Mouse (Mus musculus) embryonic fibroblast, embryonic 13.5 days (primary cell): ENCODE results near the gene Iars.
"Not testable (repeated sequence)": the region's sequence is repeated elsewhere in the genome, so short reads cannot be mapped to it uniquely, and the experiment has no call there.

ENCODE experiments used
- CTCF ChIP-seq: IDR thresholded peaks from 2 replicates; pipeline ENCODE4 v1.5.1; 2011; ENCODE audit warnings: mild to moderate bottlenecking, control low read depth, low read length, moderate library complexity, borderline replicate concordance; ENCODE audit not compliant: insufficient read depth
- POLR2A ChIP-seq: IDR thresholded peaks from 2 replicates; pipeline ENCODE4 v1.6.1; 2011; ENCODE audit warnings: low read depth, mild to moderate bottlenecking, control low read depth, low read length, moderate library complexity

DNA sequence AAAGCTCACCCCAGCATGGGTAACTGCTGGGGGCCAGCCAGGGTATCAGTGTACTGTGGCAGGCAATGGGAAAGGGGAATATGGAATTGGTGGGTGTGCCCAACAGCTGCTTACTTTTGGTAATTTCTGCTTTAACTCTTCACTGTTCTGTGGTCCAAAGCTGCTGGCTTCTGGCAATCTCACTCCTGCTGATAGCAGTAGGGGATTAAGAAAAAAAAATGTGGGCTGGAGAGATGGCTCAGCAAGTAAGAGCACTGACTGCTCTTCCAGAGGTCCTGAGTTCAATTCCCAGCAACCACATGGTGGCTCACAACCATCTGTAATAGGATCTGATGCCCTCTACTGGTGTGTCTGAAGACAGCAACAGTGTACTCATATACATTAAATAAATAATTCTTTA lies 89.6 kb downstream of the Iars start:
- not testable (repeated sequence) for TF ChIP-seq POLR2A, CTCF
